Mouse (Mus musculus): ENCODE data around the gene Grb2. TPM values are rescaled to one million over a fixed set of nuclear protein-coding genes. Genes with fewer than 3 reads are reported as not detected.

Gene Grb2
- polyA plus RNA-seq, 1 experiment, result 3.8 TPM

DNA sequence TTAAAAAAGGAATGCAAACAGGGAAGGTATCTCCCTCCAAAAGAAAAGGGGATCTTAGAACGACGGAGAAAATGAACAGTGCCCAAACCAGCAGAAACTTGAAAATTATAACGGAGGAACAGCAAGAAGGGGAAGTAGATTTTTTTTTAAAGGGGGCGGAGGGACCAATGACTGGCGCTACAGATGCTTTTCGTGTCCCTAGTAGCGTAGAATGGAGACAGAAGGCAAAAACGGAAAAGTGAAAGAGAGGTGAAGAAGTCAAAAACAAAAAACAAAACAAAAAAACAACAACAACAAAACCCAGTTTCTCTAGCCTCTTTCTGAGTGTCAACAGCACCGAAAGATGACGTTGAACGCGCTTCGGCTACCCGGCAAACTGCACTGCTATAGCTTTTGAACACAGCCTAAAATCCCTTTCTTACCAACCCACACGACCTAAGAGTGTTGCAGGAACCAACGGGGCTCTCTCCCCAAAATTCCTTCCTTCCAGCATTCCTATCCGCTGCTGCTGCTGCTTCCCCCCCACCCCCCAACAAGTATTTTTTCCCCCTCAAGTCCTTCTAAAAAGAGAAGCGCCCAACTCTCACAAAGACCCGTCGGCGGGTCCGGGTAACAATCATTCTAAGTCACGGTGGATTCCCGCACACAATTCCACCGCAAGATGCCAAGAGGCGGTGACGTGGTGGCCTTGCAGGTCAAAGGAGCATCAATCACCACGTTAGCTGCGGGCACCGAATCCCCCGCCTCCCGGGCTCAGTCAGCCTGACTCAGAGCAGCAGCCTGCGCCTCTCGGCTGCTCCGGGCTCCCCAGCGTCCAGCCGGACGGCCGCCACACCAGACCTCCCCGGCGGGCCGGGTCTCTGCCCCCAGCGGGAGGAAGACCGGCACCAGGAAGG is 836 bp downstream of the Grb2 start:
- Histone ChIP-seq H3K9me3 (ENCODE audit: control insufficient read depth, low read length) (peaks cover 2% of the 10 kb centered on the region; the same call in 1 of the 2 replicates), H3K4me3 (replicated peaks) (peak overlapping the region; percentile 95), H3K4me1 (ENCODE audit: control insufficient read depth) (peaks cover 59% of the 10 kb centered on the region), H3K27me3 (ENCODE audit: control insufficient read depth) (no peaks in the 10 kb centered on the region), H3K36me3 (ENCODE audit: control insufficient read depth) (peaks cover 3% of the 10 kb centered on the region; the same call in 1 of the 2 replicates)
- TF ChIP-seq TAL1 (IDR thresholded peaks at IDR 0.05; ENCODE audit: low read length), result no peak

DNA sequence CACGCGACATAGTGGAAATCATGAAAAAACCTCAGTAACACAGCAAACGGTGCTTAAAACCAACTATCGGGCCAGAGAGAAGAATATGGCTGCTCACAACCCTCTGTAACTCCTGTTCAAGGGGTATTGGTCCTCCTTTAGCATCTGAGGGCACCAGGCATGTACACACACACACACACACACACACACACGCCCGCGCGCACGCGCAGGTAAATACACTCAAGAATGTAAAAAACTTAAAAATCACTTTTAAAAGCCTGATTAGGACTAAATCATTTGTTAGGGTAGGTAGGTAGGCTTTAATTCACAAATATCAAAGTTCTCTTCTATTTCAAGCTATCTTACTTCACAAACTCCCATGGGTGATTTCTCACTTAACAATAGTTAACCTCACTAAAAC is 1.8 kb downstream of the Grb2 start:
- Histone ChIP-seq H3K4me3 (replicated peaks) (peak overlapping the region; percentile 95), H3K4me1 (ENCODE audit: control insufficient read depth) (peaks cover 57% of the 10 kb centered on the region), H3K27me3 (ENCODE audit: control insufficient read depth) (no peaks in the 10 kb centered on the region), H3K36me3 (ENCODE audit: control insufficient read depth) (peaks cover 3% of the 10 kb centered on the region; the same call in 1 of the 2 replicates), H3K9me3 (ENCODE audit: control insufficient read depth, low read length) (peaks cover 2% of the 10 kb centered on the region; the same call in 1 of the 2 replicates)
- TF ChIP-seq GATA1 (IDR thresholded peaks at IDR 0.05; ENCODE audit: low read length) (no peak), TAL1 (IDR thresholded peaks at IDR 0.05; ENCODE audit: low read length) (no peak)

DNA sequence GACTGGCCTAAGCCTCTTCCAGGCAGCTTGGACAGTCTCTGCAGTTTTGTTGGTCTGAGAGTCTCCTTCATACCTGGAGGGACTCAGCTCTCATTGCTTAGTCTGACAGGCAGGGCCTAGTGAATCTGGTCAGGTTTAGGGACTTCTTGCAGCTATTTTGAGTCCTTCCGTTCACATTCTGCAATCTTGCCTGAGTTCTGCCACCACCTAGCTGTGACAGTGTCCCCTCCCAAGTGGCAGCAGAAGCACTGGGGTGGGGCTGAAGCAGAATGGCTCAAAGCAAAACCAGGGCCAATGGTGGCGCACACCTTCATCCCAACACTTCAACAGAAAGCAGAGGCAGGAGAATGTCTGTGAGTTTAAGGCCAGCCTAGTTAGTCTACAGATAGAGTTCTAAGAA is 2.8 kb downstream of the Grb2 start:
- Histone ChIP-seq H3K4me3 (replicated peaks) (peak overlapping the region; percentile 6), H3K4me1 (ENCODE audit: control insufficient read depth) (peaks cover 59% of the 10 kb centered on the region), H3K9me3 (ENCODE audit: control insufficient read depth, low read length) (peaks cover 2% of the 10 kb centered on the region; the same call in 1 of the 2 replicates), H3K27me3 (ENCODE audit: control insufficient read depth) (no peaks in the 10 kb centered on the region), H3K36me3 (ENCODE audit: control insufficient read depth) (peaks cover 3% of the 10 kb centered on the region; the same call in 1 of the 2 replicates)
- TF ChIP-seq GATA1 (IDR thresholded peaks at IDR 0.05; ENCODE audit: low read length), result no peak
- no peak for TF ChIP-seq TAL1 (IDR thresholded peaks at IDR 0.05; ENCODE audit: low read length)

DNA sequence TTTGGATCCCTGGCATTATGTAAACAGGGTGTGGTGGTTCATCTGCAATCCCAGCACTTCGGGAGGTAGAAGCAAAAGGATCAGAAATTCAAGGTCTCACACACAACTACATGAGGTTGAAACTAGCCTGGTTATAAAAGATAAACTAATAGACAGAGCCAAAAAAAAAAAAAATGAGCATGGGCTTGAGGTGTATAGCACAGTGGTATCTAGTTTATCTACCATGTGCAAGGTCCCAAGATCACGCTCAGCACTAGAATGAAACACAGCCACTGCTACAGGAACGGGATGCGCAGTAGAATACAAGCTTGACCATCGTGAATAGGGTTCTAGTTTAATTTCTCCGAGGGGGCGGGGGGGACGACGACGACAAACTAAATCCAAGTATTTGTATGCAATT is 3.7 kb downstream of the Grb2 start:
- peaks cover 3% of the 10 kb centered on the region; the same call in 1 of the 2 replicates for H3K36me3 ChIP-seq (ENCODE audit: control insufficient read depth)
- no peaks in the 10 kb centered on the region for H3K27me3 ChIP-seq (ENCODE audit: control insufficient read depth)
- peaks cover 62% of the 10 kb centered on the region for H3K4me1 ChIP-seq (ENCODE audit: control insufficient read depth)
- no peak overlapping the region for H3K4me3 ChIP-seq (replicated peaks)
- TF ChIP-seq GATA1 (IDR thresholded peaks at IDR 0.05; ENCODE audit: low read length), result no peak
- TF ChIP-seq TAL1 (IDR thresholded peaks at IDR 0.05; ENCODE audit: low read length), result no peak
- peaks cover 2% of the 10 kb centered on the region; the same call in 1 of the 2 replicates for H3K9me3 ChIP-seq (ENCODE audit: control insufficient read depth, low read length)

DNA sequence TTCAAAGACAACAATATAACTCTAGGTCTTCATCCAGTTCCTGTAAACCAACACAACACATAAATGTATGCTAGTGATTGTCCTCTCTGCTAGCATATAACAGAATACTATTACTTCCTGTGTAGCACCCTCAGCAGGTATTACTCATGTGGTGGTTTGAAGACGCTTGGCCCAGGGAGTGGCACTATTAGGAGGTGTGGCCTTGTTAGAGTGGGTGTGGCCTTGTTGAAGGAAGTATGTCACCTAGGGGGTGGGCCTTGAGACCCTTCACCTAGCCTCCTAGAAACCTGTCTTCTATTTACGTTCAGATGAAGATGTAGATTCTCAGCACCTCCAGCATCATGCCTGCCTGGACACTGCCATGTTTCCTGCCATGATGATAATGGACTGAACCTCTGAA is 4.9 kb downstream of the Grb2 start:
- no peaks in the 10 kb centered on the region for H3K27me3 ChIP-seq (ENCODE audit: control insufficient read depth)
- peaks cover 2% of the 10 kb centered on the region; the same call in 1 of the 2 replicates for H3K9me3 ChIP-seq (ENCODE audit: control insufficient read depth, low read length)
- peaks cover 10% of the 10 kb centered on the region for H3K36me3 ChIP-seq (ENCODE audit: control insufficient read depth)
- no peak overlapping the region for H3K4me3 ChIP-seq (replicated peaks)
- TF ChIP-seq TAL1 (IDR thresholded peaks at IDR 0.05; ENCODE audit: low read length) (no peak), GATA1 (IDR thresholded peaks at IDR 0.05; ENCODE audit: low read length) (no peak)
- H3K4me1 ChIP-seq (ENCODE audit: control insufficient read depth), result peaks cover 59% of the 10 kb centered on the region

DNA sequence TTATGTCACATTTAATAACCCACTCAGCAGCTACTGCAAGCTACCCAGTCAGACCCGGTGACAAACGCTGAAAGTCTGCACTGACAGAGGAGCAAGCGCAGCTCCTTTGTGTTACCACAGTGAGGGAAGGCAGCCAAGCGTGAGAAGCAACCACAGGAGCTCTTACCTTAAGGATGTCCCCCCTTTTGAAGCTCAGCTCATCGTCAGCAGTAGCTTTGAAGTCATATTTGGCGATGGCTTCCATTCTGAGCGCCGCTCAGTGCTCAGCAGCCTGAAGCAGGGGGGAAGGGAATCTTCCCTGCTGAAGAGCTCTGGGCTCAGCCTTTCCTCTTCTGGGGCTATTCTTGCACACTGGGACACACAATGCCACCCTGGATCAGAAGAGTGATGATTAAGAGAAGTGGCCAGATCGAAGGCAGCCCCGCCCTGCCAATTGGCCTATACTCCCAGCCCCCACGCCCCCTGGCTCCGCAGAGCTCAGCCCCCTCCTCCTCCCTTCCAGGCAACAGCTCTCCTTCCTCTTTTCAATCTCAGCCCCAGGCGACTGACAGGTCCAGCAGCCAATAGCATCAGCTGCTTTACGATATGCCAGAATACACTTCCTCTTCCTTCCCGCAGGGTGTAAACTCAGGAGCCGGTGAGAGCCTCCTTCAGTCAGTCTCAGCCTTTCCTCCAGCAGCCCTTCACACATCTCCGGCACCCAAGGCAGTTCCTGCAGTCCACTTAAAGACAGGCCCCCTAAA is 9.2 kb downstream of the Grb2 start:
- Histone ChIP-seq H3K4me3 (replicated peaks) (peak overlapping the region; percentile 48), H3K36me3 (ENCODE audit: control insufficient read depth) (peaks cover 39% of the 10 kb centered on the region), H3K9me3 (ENCODE audit: control insufficient read depth, low read length) (peaks cover 2% of the 10 kb centered on the region; the same call in 1 of the 2 replicates), H3K4me1 (ENCODE audit: control insufficient read depth) (peaks cover 32% of the 10 kb centered on the region), H3K27me3 (ENCODE audit: control insufficient read depth) (no peaks in the 10 kb centered on the region)
- TF ChIP-seq GATA1 (IDR thresholded peaks at IDR 0.05; ENCODE audit: low read length), result no peak
- no peak for TF ChIP-seq TAL1 (IDR thresholded peaks at IDR 0.05; ENCODE audit: low read length)

DNA sequence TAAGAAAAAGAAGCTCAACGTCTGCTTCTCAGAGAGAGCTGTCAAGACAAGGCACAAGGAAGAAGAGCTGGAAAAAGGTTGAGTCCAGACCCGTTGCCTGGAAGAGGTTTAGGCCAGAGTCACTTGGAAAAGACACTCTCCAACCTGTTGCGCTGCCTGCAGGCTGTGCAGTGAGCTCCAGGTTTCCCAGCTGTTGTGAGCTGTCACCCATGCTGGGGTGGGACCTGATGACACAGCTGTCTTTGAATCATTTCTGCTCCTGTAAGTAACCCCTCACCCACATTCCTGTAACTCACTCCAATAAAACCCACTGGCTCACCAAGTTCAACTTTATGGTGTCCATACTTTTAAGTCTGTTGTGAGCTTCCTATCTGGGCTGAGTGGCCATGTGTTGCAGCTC is 10.7 kb downstream of the Grb2 start:
- H3K27me3 ChIP-seq (ENCODE audit: control insufficient read depth), result no peaks in the 10 kb centered on the region
- peaks cover 43% of the 10 kb centered on the region for H3K36me3 ChIP-seq (ENCODE audit: control insufficient read depth)
- H3K4me1 ChIP-seq (ENCODE audit: control insufficient read depth), result peaks cover 29% of the 10 kb centered on the region
- H3K4me3 ChIP-seq (replicated peaks), result no peak overlapping the region
- H3K9me3 ChIP-seq (ENCODE audit: control insufficient read depth, low read length), result no peaks in the 10 kb centered on the region
- TF ChIP-seq TAL1 (IDR thresholded peaks at IDR 0.05; ENCODE audit: low read length) (no peak), GATA1 (IDR thresholded peaks at IDR 0.05; ENCODE audit: low read length) (no peak)

DNA sequence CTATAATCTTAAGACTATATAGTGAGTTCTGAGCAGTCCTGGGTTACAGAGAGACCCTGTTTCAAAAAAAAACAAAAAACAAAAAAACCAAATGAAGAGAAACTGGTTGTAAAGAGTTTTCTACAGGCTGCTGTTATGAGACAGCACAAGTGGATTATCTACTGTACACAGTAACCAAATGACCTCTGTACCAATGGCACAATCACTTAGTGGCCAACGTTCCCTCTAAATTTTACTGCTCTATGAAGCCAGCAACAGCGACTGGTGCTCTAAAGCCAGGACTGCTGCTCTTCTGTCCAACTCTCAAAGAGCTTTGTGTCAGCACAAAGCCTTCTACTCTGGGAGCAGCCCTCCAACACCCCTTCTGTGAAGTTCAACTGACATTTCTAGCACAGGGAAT is 11.3 kb downstream of the Grb2 start:
- Histone ChIP-seq H3K9me3 (ENCODE audit: control insufficient read depth, low read length) (no peaks in the 10 kb centered on the region), H3K27me3 (ENCODE audit: control insufficient read depth) (no peaks in the 10 kb centered on the region), H3K36me3 (ENCODE audit: control insufficient read depth) (peaks cover 45% of the 10 kb centered on the region), H3K4me3 (replicated peaks) (no peak overlapping the region), H3K4me1 (ENCODE audit: control insufficient read depth) (peaks cover 31% of the 10 kb centered on the region)
- TF ChIP-seq GATA1 (IDR thresholded peaks at IDR 0.05; ENCODE audit: low read length) (no peak), TAL1 (IDR thresholded peaks at IDR 0.05; ENCODE audit: low read length) (no peak)

DNA sequence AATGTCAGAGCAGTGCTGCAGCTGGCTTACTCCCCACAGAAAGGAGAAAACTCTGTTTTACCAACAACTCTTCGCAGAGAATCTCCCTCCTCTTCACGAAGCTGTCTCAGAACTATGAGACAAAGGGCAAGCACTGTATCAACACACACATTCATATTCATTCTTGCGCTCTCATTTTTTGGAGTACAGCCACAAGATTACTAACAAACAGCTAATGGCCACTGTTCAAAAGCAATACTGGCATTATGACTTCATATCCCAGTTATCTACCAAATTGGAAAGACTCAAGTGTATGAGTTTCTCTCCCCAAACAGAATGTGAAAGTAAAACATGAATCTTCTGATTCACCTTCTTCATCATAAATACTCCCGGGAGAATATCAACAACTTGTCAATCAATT is 11.9 kb downstream of the Grb2 start:
- H3K27me3 ChIP-seq (ENCODE audit: control insufficient read depth), result no peaks in the 10 kb centered on the region
- no peaks in the 10 kb centered on the region for H3K9me3 ChIP-seq (ENCODE audit: control insufficient read depth, low read length)
- TF ChIP-seq GATA1 (IDR thresholded peaks at IDR 0.05; ENCODE audit: low read length) (no peak), TAL1 (IDR thresholded peaks at IDR 0.05; ENCODE audit: low read length) (no peak)
- H3K4me1 ChIP-seq (ENCODE audit: control insufficient read depth), result peaks cover 35% of the 10 kb centered on the region
- H3K4me3 ChIP-seq (replicated peaks), result no peak overlapping the region
- peaks cover 48% of the 10 kb centered on the region for H3K36me3 ChIP-seq (ENCODE audit: control insufficient read depth)
